ENCODE assay signal across 9 mouse cellular contexts in genomic region chr13:53426507-53426906, GRCm38 (mm10). TPM values are rescaled to one million over a fixed set of nuclear protein-coding genes. Genes with fewer than 3 reads are reported as not detected.
DNase-seq lines count a peak whose midpoint lies in the region; ATAC-seq and TF ChIP-seq lines count a peak whose summit lies in the region.
"Had no signal": no experiment of that assay in that cellular context is flagged by ENCODE, and none has a peak within 500 bp of the region (broad histone marks: within the 10 kb centered on the region; RNA-seq: fewer than 3 reads in every experiment).

No protein-coding gene starts in this region.

- no peaks in the 10 kb centered on the region for H3K27me3 ChIP-seq in intestine, postnatal 0 days (replicated peaks; ENCODE audit: control insufficient read depth, insufficient read depth, low read length)
- no peaks in the 10 kb centered on the region for H3K27me3 ChIP-seq in intestine, embryonic 15.5 days (replicated peaks)
- no peaks in the 10 kb centered on the region for H3K27me3 ChIP-seq in embryonic facial prominence, embryonic 10.5 days (replicated peaks; ENCODE audit: low read depth, poor library complexity, severe bottlenecking)
- no peaks in the 10 kb centered on the region for H3K27me3 ChIP-seq in testis, adult 2 months (ENCODE audit: control insufficient read depth, insufficient read depth, low read length)

- H3K4me1 ChIP-seq in intestine, postnatal 0 days (replicated peaks; ENCODE audit: control insufficient read depth, insufficient read depth, low read length): no peaks in the 10 kb centered on the region
- H3K4me1 ChIP-seq in intestine, embryonic 15.5 days (replicated peaks): no peaks in the 10 kb centered on the region
- H3K4me1 ChIP-seq in embryonic facial prominence, embryonic 10.5 days: no peaks in the 10 kb centered on the region
- no peaks in the 10 kb centered on the region for H3K4me1 ChIP-seq in testis, adult 2 months (ENCODE audit: control insufficient read depth, insufficient read depth, low read length)

- no peak overlapping the region for H3K9ac ChIP-seq in intestine, postnatal 0 days (ENCODE audit: low read depth, low read length)
- H3K9ac ChIP-seq in intestine, embryonic 15.5 days: no peak overlapping the region

- no peak overlapping the region for H3K4me3 ChIP-seq in intestine, postnatal 0 days (ENCODE audit: low read depth, low read length)
- H3K4me3 ChIP-seq in intestine, embryonic 15.5 days (replicated peaks): no peak overlapping the region
- H3K4me3 ChIP-seq in embryonic facial prominence, embryonic 10.5 days: no peak overlapping the region
- no peak overlapping the region for H3K4me3 ChIP-seq in testis, adult 2 months (ENCODE audit: control insufficient read depth, low read depth, low read length)
- H3K4me3 ChIP-seq: erythroblast, embryonic 14.5 days had no signal

- 26% methylated on average over 7 of the region's 7 CpGs for WGBS in intestine, postnatal 0 days
- WGBS in intestine, embryonic 15.5 days: 27% methylated on average over 7 of the region's 7 CpGs
- 27% methylated on average over 7 of the region's 7 CpGs for WGBS in embryonic facial prominence, embryonic 10.5 days

- no peak overlapping the region for H3K27ac ChIP-seq in intestine, postnatal 0 days (ENCODE audit: low read depth, low read length)
- H3K27ac ChIP-seq in intestine, embryonic 15.5 days: no peak overlapping the region
- no peak overlapping the region for H3K27ac ChIP-seq in embryonic facial prominence, embryonic 10.5 days (replicated peaks)
- H3K27ac ChIP-seq in testis, adult 2 months (ENCODE audit: control insufficient read depth, insufficient read depth, low read depth, low read length): no peak overlapping the region

- no peak for TF ChIP-seq POLR2A in testis, adult 2 months (IDR thresholded peaks at IDR 0.05; ENCODE audit: control insufficient read depth, low read depth, low read length)

- H3K9me3 ChIP-seq in intestine, postnatal 0 days (ENCODE audit: control insufficient read depth): no peaks in the 10 kb centered on the region
- H3K9me3 ChIP-seq in intestine, embryonic 15.5 days: no peaks in the 10 kb centered on the region
- peaks cover 2% of the 10 kb centered on the region; the same call in 1 of the 2 replicates for H3K9me3 ChIP-seq in embryonic facial prominence, embryonic 10.5 days

- ATAC-seq in intestine, postnatal 0 days: no peak
- ATAC-seq in intestine, embryonic 15.5 days: no peak

- TF ChIP-seq CTCF in intestine, postnatal 0 days (IDR thresholded peaks at IDR 0.05; ENCODE audit: low read depth): peak; percentile 100
- peak; percentile 100 for TF ChIP-seq CTCF in testis, adult 2 months (IDR thresholded peaks at IDR 0.05; ENCODE audit: control insufficient read depth, insufficient read depth, insufficient replicate concordance, low read depth, low read length)

- no peaks in the 10 kb centered on the region for H3K36me3 ChIP-seq in intestine, postnatal 0 days (ENCODE audit: control insufficient read depth, insufficient read depth)
- H3K36me3 ChIP-seq in intestine, embryonic 15.5 days: no peaks in the 10 kb centered on the region
- H3K36me3 ChIP-seq in embryonic facial prominence, embryonic 10.5 days (replicated peaks): no peaks in the 10 kb centered on the region
- no peaks in the 10 kb centered on the region; the same call in none of the 2 replicates for H3K36me3 ChIP-seq in testis, adult 2 months (ENCODE audit: control insufficient read depth, insufficient read depth, low read length)

- intact Hi-C loops in heart, postnatal 25 days (cut with DNase I): loop anchor here (1.0 kb wide), 1 partner anchor 307 kb away; no protein-coding TSS in a partner anchor

- no peak overlapping the region for H3K4me2 ChIP-seq in intestine, postnatal 0 days (replicated peaks; ENCODE audit: low read depth)
- no peak overlapping the region for H3K4me2 ChIP-seq in intestine, embryonic 15.5 days (replicated peaks)

- DNase-seq in adrenal gland, postnatal 36 days: peak; percentile 85 to 88
- DNase-seq in embryonic facial prominence, embryonic 10.5 days (ENCODE audit: low spot score): peak; percentile 90
- peak; percentile 27 for DNase-seq in heart, postnatal 25 days (ENCODE audit: low spot score)
- peak; percentile 35 to 83 for DNase-seq in left cerebral cortex, adult 9 months (ENCODE audit: low spot score in 2 of 2)
- peak; percentile 73 to 82 for DNase-seq in natural killer cell, adult 2 months (ENCODE audit: low spot score in 2 of 2)

RNA-seq across cellular contexts. Expression of gene Msx2, which starts 46.4 kb away (rescaled TPM):
- polyA plus RNA-seq in intestine, postnatal 0 days (2015; fragmentation: Nextera tagmentation; extraction: Ambion mirVana): not detected in 2 replicates
- 0.21 and 0.33 TPM in 2 replicates for polyA plus RNA-seq in intestine, embryonic 15.5 days (2015; fragmentation: Nextera tagmentation; extraction: Ambion mirVana)
- under 1 TPM; 0.30 to 0.53 TPM for total RNA-seq in adrenal gland, postnatal 36 days (2021)
- polyA plus RNA-seq in embryonic facial prominence, embryonic 10.5 days (2016; fragmentation: Nextera tagmentation; extraction: Ambion mirVana): 41.4 and 57.6 TPM in 2 replicates
- under 1 TPM; 0.59 to 0.91 TPM for total RNA-seq in heart, postnatal 25 days (2021)
- polyA plus RNA-seq in testis, adult 2 months (2012; rRNA removed): 0.54 and 0.58 TPM in 2 replicates
- polyA plus RNA-seq: erythroblast, embryonic 14.5 days had no signal

RNA-seq across cellular contexts. Expression of gene Sptlc1, which starts 49.3 kb away (rescaled TPM):
- polyA plus RNA-seq in intestine, postnatal 0 days (2015; fragmentation: Nextera tagmentation; extraction: Ambion mirVana): 27.1 and 27.2 TPM in 2 replicates
- 37.2 and 37.6 TPM in 2 replicates for polyA plus RNA-seq in intestine, embryonic 15.5 days (2015; fragmentation: Nextera tagmentation; extraction: Ambion mirVana)
- total RNA-seq in adrenal gland, postnatal 36 days (2021): 10 to 100 TPM; 55.0 to 81.5 TPM
- 29.4 and 32.4 TPM in 2 replicates for polyA plus RNA-seq in embryonic facial prominence, embryonic 10.5 days (2016; fragmentation: Nextera tagmentation; extraction: Ambion mirVana)
- total RNA-seq in heart, postnatal 25 days (2021): 10 to 100 TPM; 13.7 to 13.9 TPM
- 13.4 and 14.5 TPM in 2 replicates for polyA plus RNA-seq in testis, adult 2 months (2012; rRNA removed)

Comparison
In these comparisons a context has a peak if more than half of its experiments do, and no peak if none do; other contexts are left out.
1. DNase-seq: peak in every context shown above with its lines; median percentile 90 in embryonic facial prominence, embryonic 10.5 days; 86 in adrenal gland, postnatal 36 days; 78 in natural killer cell, adult 2 months; 59 in left cerebral cortex, adult 9 months; 27 in heart, postnatal 25 days.
2. RNA of gene Msx2, which starts 46.4 kb away (polyA plus RNA-seq): 41.4 to 57.6 TPM in embryonic facial prominence, embryonic 10.5 days; 0.54 to 0.58 TPM in testis, adult 2 months, 0.21 to 0.33 TPM in intestine, embryonic 15.5 days and not detected in intestine, postnatal 0 days; every median in the first group is over 10 times any median in the second.